Mouse (Mus musculus): ENCODE data around the gene Fam181b. TPM values are rescaled to one million over a fixed set of nuclear protein-coding genes. Genes with fewer than 3 reads are reported as not detected.

The Fam181b gene
- total RNA-seq (2014; rRNA removed) (98.9 and 107 TPM in 2 replicates), polyA plus RNA-seq (2015; fragmentation: Nextera tagmentation; extraction: Ambion mirVana) (55.2 and 59.5 TPM in 2 replicates)

DNA sequence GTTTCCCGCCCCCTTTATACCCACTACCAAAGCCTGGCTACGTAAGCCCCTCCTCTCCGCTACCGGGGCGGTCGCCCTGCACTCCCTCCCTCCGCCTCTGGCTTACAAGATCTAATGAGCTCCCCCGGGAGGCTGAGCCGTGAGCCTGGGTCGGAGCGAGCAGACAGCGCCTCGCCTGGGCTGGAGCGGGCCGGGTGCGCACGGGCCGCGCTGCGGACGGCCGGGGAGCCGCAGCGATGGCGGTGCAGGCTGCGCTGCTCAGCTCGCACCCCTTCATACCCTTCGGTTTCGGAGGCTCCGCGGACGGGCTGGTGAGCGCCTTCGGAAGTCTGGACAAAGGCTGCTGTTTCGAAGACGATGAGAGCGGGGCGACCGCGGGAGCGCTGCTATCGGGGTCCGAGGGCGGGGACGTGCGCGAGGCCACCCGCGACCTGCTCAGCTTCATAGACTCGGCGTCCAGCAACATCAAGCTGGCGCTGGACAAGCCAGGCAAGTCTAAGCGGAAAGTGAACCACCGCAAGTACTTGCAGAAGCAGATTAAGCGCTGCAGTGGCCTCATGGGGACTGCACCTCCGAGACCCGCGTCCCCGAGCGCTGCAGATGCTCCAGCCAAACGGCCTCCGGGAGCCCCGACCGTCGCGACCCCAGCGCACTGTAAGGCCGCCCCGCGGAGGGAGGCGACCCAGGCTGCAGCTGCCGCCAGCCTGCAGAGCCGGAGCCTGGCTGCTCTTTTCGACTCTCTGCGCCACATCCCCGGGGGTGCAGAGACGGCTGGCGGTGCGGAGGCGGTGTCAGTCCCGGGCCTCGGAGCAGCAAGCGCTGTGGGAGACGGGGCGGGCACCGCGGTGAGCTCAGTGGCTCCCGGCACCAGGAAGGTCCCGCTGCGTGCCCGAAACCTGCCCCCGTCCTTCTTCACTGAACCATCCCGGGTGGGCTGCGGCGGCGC lies at the start of gene Fam181b:
Fam181b (plus strand) TSS at position 81 of the 946 bp plus-strand sequence.
- Histone ChIP-seq H3K4me1 (ENCODE audit: insufficient read depth, low read length) (peaks cover 4% of the 10 kb centered on the region; the same call in 1 of the 2 replicates), H3K27ac (peak within 1 kb of the TSS; percentile 88), H3K36me3 (ENCODE audit: insufficient read depth, low read length) (no peaks in the 10 kb centered on the region), H3K27me3 (ENCODE audit: insufficient read depth, low read length) (no peaks in the 10 kb centered on the region), H3K9ac (replicated peaks; ENCODE audit: low read length) (peak within 1 kb of the TSS; percentile 78), H3K4me2 (ENCODE audit: low read depth, low read length) (peak within 1 kb of the TSS; percentile 77), H3K4me3 (ENCODE audit: low read length) (peak within 1 kb of the TSS; percentile 83), H3K9me3 (ENCODE audit: low read length) (no peaks in the 10 kb centered on the region)
- WGBS, result under 1% methylated on average over 91 of the region's 96 CpGs
- peak; percentile 97 for ATAC-seq
- TF ChIP-seq CTCF (IDR thresholded peaks at IDR 0.05; ENCODE audit: low read depth), result peak; percentile 53
- DNase-seq (ENCODE audit: low spot score), result peak; percentile 96

DNA sequence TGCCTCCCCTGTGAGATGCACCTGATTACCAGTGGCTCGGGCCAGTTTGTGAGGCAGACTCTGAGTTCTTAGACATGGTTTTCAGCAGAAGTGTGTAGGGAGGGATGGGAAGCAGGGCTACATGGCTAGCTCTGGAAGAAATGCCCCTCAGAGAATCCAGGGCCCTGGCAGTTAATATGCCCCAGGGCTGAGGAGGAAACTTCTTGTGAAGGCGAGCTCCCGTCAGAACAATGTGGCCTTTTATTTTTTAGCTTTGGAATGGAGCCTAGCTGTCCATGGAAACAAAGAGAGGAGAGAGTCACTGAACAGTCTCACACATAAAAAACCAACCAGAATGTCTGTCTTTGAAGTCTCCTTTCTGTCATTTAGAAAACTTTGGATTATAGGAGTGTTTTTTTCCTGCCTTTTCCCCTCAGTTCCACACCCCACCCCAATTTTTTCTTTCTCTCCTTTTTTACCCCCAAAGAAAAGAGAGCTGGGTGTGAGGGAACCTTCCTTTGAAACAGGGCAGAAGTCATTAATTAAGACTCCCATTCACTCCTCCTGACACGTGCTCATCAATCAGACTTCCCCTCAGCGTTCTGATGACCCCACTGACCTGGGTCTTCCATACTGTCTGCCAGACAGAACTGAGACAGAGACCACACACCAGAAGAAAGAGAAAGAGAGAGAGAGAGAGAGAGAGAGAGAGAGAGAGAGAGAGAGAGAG lies 41.7 kb upstream of the Fam181b start:
- Histone ChIP-seq H3K9me3 (ENCODE audit: low read length) (no peaks in the 10 kb centered on the region), H3K9ac (replicated peaks; ENCODE audit: low read length) (no peak overlapping the region), H3K4me1 (ENCODE audit: insufficient read depth, low read length) (no peaks in the 10 kb centered on the region), H3K4me2 (ENCODE audit: low read depth, low read length) (no peak overlapping the region), H3K36me3 (ENCODE audit: insufficient read depth, low read length) (no peaks in the 10 kb centered on the region), H3K27me3 (ENCODE audit: insufficient read depth, low read length) (no peaks in the 10 kb centered on the region), H3K27ac (peak overlapping the region; percentile 75), H3K4me3 (ENCODE audit: low read length) (no peak overlapping the region)
- WGBS, result 10% methylated on average over 5 of the region's 5 CpGs
- DNase-seq (ENCODE audit: low spot score) (peak; percentile 75), ATAC-seq (peak; percentile 92)
- TF ChIP-seq CTCF (IDR thresholded peaks at IDR 0.05; ENCODE audit: low read depth), result no peak

DNA sequence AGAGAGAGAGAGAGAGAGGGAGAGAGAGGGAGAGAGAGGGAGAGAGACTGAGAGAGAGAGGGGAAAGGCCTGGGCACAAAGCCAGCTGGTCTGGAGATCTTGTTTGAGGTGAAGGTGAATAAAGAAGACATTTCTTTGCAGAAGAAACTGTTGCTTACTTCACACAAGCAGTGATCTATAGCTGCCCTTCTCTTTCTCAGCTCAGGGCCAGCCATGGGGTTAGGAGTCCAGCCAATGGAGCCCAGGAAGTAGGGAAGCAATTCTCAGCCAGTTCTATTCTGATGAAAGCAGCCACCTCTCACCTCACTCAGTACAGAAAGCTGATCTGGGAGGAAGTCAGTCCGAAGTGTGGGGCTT lies 41.2 kb upstream of the Fam181b start:
- ATAC-seq (0 out of 2 replicates have a peak, but pooled peaks have one; percentile 32), DNase-seq (ENCODE audit: low spot score) (peak; percentile 34)
- Histone ChIP-seq H3K9ac (replicated peaks; ENCODE audit: low read length) (no peak overlapping the region), H3K27ac (peak overlapping the region; percentile 75), H3K4me3 (ENCODE audit: low read length) (no peak overlapping the region), H3K9me3 (ENCODE audit: low read length) (no peaks in the 10 kb centered on the region), H3K27me3 (ENCODE audit: insufficient read depth, low read length) (no peaks in the 10 kb centered on the region), H3K4me1 (ENCODE audit: insufficient read depth, low read length) (no peaks in the 10 kb centered on the region), H3K36me3 (ENCODE audit: insufficient read depth, low read length) (no peaks in the 10 kb centered on the region), H3K4me2 (ENCODE audit: low read depth, low read length) (no peak overlapping the region)
- WGBS, result 21% methylated on average over 1 of the region's 1 CpGs
- no peak for TF ChIP-seq CTCF (IDR thresholded peaks at IDR 0.05; ENCODE audit: low read depth)

DNA sequence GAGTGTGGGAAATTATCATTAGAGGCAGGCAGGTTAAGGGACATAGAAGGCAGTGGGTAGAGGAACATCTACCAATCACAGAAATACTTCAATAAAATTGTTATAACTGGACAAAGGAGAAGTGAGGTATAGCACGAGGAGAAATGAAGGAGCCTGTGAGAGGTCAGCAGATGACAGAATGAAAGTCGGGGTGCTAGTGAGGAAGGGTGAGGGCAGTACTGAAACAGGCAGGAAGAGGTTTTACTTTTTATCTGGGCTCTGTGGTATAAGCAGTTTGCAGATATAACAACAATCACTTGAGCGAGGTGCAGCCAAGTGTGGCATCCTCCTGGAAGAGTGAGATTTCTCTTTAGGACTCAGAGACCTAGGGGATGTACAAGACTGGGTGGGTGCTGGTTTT lies 40.1 kb upstream of the Fam181b start:
- H3K9me3 ChIP-seq (ENCODE audit: low read length), result no peaks in the 10 kb centered on the region
- no peak overlapping the region for H3K9ac ChIP-seq (replicated peaks; ENCODE audit: low read length)
- H3K4me3 ChIP-seq (ENCODE audit: low read length), result no peak overlapping the region
- H3K27ac ChIP-seq, result no peak overlapping the region
- no peak overlapping the region for H3K4me2 ChIP-seq (ENCODE audit: low read depth, low read length)
- WGBS, result 93% methylated on average over 3 of the region's 3 CpGs
- ATAC-seq (no peak), DNase-seq (ENCODE audit: low spot score) (no peak)
- no peaks in the 10 kb centered on the region for H3K36me3 ChIP-seq (ENCODE audit: insufficient read depth, low read length)
- H3K27me3 ChIP-seq (ENCODE audit: insufficient read depth, low read length), result no peaks in the 10 kb centered on the region
- TF ChIP-seq CTCF (IDR thresholded peaks at IDR 0.05; ENCODE audit: low read depth), result no peak
- H3K4me1 ChIP-seq (ENCODE audit: insufficient read depth, low read length), result no peaks in the 10 kb centered on the region

DNA sequence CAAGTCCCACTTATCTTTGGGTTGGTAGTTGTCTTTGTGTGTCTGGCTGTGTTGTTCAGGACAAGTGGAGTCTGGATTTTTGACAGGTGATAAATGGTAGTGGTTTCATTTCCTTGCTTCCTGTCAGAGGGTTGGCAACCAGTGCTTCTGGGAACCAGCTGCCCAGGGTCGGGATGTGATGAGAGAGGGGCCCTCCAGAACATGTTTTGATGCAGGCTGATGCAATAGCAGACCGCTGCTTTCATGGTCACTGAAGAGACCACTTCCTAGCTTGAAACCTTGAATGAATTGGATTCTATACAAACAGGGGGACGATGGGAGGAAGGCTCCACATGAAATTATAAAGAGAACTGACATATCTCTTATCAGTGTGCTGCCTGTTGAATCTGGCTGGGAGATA lies 35.3 kb upstream of the Fam181b start:
- ATAC-seq (0 out of 2 replicates have a peak, but pooled peaks have one; percentile 24), DNase-seq (ENCODE audit: low spot score) (no peak)
- H3K4me2 ChIP-seq (ENCODE audit: low read depth, low read length), result no peak overlapping the region
- 30% methylated on average over 3 of the region's 3 CpGs for WGBS
- no peak overlapping the region for H3K27ac ChIP-seq
- TF ChIP-seq CTCF (IDR thresholded peaks at IDR 0.05; ENCODE audit: low read depth), result no peak
- no peak overlapping the region for H3K9ac ChIP-seq (replicated peaks; ENCODE audit: low read length)
- no peak overlapping the region for H3K4me3 ChIP-seq (ENCODE audit: low read length)
- no peaks in the 10 kb centered on the region for H3K36me3 ChIP-seq (ENCODE audit: insufficient read depth, low read length)
- H3K4me1 ChIP-seq (ENCODE audit: insufficient read depth, low read length), result no peaks in the 10 kb centered on the region
- H3K9me3 ChIP-seq (ENCODE audit: low read length), result no peaks in the 10 kb centered on the region
- no peaks in the 10 kb centered on the region for H3K27me3 ChIP-seq (ENCODE audit: insufficient read depth, low read length)

DNA sequence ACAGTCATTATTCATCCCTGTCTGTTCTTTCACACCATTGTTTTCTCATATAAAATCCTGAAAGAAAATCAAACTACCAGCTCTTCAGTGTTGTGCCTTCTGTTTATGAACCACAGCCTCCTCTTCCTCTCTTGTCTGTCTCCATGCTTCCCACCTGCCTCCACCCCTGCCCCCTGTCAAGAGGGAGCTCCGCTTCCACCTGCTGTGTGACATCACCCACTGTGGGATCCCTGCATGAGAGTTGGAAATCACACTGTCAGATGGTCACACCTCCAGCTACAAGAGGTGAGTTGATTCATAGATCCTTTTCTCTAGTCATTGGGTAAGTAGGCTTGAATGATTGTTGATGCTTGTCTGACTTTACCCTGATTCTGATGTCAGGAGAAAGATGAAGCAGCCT lies 34.9 kb upstream of the Fam181b start:
- no peak overlapping the region for H3K4me2 ChIP-seq (ENCODE audit: low read depth, low read length)
- 78% methylated on average over 1 of the region's 1 CpGs for WGBS
- no peak for TF ChIP-seq CTCF (IDR thresholded peaks at IDR 0.05; ENCODE audit: low read depth)
- no peak overlapping the region for H3K4me3 ChIP-seq (ENCODE audit: low read length)
- H3K27me3 ChIP-seq (ENCODE audit: insufficient read depth, low read length), result no peaks in the 10 kb centered on the region
- H3K27ac ChIP-seq, result no peak overlapping the region
- no peak for ATAC-seq
- no peak for DNase-seq (ENCODE audit: low spot score)
- H3K4me1 ChIP-seq (ENCODE audit: insufficient read depth, low read length), result no peaks in the 10 kb centered on the region
- no peaks in the 10 kb centered on the region for H3K9me3 ChIP-seq (ENCODE audit: low read length)
- no peaks in the 10 kb centered on the region for H3K36me3 ChIP-seq (ENCODE audit: insufficient read depth, low read length)
- no peak overlapping the region for H3K9ac ChIP-seq (replicated peaks; ENCODE audit: low read length)

Data from hindbrain, postnatal 0 days (tissue).